Mouse (Mus musculus): ENCODE data around the gene Il22ra2.
"Not testable (repeated sequence)": the region's sequence is repeated elsewhere in the genome, so short reads cannot be mapped to it uniquely, and the experiment has no call there.

The Il22ra2 gene

DNA sequence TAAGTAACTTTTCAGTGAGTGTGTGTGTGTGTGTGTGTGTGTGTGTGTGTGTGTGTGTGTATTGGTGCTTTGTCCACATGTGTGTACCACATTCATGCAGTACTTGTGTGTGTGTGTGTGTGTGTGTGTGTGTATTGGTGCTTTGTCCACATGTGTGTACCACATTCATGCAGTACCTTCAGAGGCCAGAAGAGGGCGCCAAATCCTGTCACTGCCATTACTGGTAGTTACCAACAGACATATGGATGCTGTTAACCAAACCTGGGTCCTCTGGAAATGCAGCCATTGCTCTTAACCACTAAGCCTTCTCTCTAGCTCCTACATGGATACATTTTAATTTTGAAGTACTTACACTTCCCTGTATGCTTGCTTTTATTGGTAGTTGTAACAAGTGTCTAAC, 20.3 kb upstream of the Il22ra2 start:
- DNase-seq (ENCODE audit: low spot score): not testable (repeated sequence)

GRCm38 (mm10) chr10:19603231-19603630, 18.6 kb upstream of the Il22ra2 start:
- DNase-seq (ENCODE audit: low spot score): no peak

- no peak for DNase-seq (ENCODE audit: low spot score)
These were observed 12.7 kb upstream of the Il22ra2 start for GRCm38 (mm10) chr10:19609125-19609524.

DNA sequence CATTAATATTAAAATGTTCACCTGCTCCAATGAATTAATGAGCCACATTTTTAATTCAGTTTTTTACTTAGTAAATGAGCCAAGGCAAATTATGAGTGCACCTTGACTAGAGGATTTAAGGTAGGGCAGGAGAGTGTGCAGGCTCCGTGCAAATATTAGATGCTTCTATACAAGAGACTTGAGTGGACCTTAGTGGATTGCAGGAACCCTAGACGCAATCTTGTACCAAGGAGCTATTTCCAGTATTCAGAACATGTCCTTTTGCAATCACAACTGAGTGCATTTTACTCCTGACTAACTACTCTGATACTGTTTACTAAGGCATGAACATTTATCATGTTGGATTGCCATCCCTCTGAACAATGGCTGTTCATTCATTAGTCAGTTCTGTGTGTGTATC, 10.2 kb upstream of the Il22ra2 start:
- no peak for DNase-seq (ENCODE audit: low spot score)

DNA sequence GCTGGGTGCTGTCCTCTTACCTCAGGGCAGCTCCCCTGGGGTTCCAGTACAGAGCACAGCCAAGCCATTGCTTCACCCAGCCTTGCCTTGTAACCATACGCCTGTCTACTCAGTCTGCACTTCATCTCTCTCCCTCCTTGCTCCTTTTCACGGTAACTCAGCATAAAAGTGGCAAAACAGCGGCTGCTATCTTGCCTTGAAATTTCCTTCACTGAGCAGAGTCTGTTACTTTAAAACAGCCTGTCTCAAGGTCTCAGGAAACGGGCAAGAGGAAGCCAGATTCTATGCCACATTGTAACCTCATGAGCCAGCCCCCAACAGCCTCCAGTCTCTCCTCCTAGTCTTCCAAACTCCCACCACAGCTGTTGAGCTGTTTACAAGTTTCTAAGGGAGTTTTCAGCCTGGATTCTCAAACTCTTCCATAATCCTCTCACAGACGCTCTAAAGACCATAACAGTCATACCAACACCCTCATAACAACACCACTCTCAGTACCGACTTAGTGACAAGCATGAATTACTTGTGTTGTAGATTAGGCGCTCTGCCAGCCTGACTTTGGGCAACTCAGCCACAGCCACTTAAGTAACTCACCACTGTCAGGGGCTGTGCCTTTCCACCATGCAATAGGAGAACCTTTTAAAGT, 8.6 kb upstream of the Il22ra2 start:
- no peak for DNase-seq (ENCODE audit: low spot score)

DNA sequence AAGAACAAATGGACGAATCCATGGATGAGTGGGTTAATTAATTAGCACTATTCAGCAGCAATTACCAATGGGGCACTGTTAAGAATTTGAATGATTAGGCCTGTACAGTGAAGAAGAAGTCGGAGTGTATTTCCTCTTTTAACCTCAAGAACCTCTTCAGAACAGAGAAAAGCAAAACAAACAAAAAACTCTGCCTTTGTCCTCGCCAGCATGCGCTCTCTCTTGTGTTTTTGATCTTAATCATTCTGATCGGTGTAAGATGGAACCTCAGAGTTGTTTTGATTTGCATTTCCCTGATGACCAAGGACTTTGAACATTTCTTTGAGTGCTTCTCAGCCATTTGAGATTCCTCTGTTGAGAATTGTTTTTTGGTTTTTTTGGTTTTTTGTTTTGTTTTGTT, 2.1 kb upstream of the Il22ra2 start:
- no peak for DNase-seq (ENCODE audit: low spot score)

DNA sequence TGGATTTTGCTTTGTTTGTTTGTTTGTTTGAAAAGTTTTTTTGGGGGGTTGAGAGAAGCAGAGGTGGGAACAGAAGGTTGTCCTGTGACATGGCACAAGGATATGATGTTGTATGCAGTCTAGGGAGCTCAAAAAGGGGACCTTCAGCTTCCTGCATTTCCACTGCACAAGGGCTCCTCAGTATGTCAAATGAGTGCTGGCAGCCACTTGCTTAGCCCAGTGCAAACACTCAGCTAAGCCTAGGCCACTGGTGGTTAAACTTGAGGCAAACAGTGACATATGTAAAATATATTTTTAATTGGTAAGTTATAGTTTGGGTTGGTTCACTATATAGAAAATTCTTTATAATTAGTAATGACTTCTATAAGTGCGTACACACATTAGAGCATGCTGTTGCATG, 2.8 kb downstream of the Il22ra2 start:
- no peak for DNase-seq (ENCODE audit: low spot score)

DNA sequence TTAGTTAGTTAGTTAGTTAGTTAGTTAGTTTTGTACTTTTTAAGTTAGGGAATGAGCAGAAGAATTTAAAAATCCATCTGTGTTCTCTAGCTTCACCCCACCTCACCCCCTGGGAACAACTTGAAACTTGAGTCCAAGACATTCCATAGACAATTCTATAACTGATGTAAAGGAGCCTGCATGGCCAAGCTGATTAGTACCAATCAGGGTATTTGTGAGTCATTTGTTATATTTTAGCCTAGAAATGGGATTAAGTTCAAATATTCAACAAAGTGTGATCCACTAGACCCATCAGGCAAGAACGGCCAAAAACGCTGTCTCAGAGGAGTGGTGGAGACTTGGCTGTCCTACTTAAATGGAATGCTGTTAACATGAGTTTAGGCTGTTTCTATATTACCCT, 5.5 kb downstream of the Il22ra2 start:
- DNase-seq (ENCODE audit: low spot score): no peak

GRCm38 (mm10) chr10:19627748-19628147, 6.0 kb downstream of the Il22ra2 start:
- no peak for DNase-seq (ENCODE audit: low spot score)

DNA sequence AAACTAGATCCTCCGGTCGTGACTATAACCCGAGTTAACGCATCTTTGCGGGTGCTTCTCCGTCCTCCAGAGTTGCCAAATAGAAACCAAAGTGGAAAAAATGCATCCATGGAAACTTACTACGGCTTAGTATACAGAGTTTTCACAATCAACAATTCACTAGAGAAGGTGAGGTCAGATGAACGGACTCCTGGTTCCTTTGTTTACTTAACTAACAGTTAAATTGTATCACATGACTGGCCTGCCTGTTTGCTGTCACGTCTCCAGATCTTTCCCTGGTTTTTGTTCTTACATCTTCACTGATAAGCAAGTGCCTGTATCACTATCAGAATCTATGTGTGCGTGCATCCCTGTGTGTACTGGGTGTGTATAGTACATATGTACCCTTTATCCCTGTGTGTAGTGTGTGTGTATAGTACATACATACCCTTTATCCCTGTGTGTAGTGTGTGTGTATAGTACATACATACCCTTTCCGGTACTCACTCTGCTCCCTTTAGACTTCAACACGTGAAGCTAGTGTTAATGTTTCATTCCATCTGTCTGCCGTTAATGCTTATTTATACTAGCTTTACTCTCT, 9.9 kb downstream of the Il22ra2 start:
- DNase-seq (ENCODE audit: low spot score): no peak

DNA sequence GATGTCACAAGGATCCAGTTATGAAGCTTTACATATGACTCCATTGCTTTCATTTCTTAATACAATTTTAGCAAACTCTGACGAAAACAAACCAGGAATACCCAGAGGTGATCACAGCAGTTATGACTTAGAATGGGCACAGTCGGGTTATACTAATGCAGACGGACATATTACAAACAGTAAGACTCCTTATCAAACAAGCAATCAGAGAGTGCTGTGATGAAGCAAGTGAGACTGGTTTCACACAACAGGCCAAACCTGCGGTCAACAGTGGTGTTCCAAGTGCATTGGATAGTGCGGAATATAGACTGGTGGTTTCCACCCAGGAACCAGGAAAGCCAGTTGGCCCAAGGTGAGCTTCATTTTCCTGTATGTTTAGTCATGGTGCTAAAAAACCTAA, 17.1 kb downstream of the Il22ra2 start:
- no peak for DNase-seq (ENCODE audit: low spot score)

- DNase-seq (ENCODE audit: low spot score): no peak
These were observed 17.8 kb downstream of the Il22ra2 start for GRCm38 (mm10) chr10:19639630-19640029.

- DNase-seq (ENCODE audit: low spot score): no peak
These were observed 23.3 kb downstream of the Il22ra2 start for GRCm38 (mm10) chr10:19645119-19645518.

DNA sequence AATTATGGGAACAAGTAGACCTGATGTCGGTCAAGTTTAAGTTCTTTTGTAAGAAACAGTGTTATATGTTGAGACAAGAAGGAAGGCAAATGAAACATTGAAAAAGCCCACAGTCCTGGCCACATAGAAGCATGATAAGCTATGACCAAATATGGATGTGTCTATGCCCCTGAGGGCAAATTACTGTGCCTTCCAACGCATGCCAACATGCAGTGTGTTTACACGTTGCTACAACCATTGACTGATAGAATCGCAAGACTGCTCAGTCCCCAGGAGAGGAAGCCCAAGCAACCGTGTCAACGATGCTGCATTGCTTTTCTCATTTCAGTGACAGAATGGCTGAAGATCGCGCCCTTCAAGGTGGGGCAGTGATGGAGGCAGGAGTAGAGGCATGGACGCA, 35.6 kb downstream of the Il22ra2 start:
- DNase-seq (ENCODE audit: low spot score): no peak

DNA sequence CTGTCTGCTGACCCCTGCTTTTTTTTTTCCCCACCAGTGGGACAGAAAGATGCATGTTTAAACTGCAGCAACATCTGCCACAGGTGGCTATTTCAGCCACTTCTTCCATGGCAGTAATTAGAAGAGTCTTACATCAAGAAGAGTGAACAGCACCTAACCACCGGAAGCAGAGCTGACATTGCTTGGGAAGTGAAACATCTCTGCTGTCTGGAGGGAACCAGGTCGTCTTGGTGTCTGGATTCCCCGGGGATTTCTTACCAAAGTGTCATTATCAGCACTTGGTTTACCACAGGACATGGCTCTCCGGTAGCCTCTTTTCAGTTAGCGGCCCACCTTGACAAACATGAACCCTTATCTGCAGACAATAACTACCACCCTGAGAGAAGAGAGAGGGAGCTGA, 38.2 kb downstream of the Il22ra2 start:
- DNase-seq (ENCODE audit: low spot score): no peak

- no peak for DNase-seq (ENCODE audit: low spot score)
These were observed 47.2 kb downstream of the Il22ra2 start for GRCm38 (mm10) chr10:19668973-19669372.

DNA sequence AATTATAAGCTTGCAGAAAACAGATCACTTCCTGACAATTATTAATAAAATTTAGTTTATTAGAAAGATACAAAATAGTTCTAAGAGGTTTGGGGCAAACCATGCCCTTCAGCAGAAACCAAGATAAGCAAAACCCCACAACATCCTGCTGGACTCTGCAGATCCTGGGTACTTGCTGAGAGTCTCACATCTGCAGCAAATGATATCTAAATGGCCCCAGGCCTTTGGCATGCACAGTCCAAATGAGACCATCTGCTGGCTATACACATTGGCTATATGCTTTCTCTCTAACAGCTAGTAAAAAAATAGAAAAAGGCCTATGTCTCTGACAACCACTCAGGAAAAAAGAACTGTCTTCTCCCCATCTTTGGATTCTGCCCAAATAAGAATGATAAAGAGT, 50.2 kb downstream of the Il22ra2 start:
- DNase-seq (ENCODE audit: low spot score): no peak

- DNase-seq (ENCODE audit: low spot score): no peak
These were observed 51.3 kb downstream of the Il22ra2 start for GRCm38 (mm10) chr10:19673146-19673545.
